Mouse (Mus musculus) cerebellum, adult (tissue): ENCODE results near the gene Tmppe.
"Not testable (repeated sequence)": the region's sequence is repeated elsewhere in the genome, so short reads cannot be mapped to it uniquely, and the experiment has no call there.

Experiments
- ATAC-seq: cut with Nextera tagmentation; 2 replicates; pipeline ENCODE4 v1.9.2; 2017; ENCODE audit warnings: mild to moderate bottlenecking, moderate library complexity, mixed read lengths; ENCODE audit not compliant: insufficient number of reproducible peaks, low FRiP score, low TSS enrichment

The Tmppe gene

GRCm38 (mm10) chr9:114400949-114401684, at the start of gene Tmppe, which contains the start of gene Glb1:
Tmppe (plus strand) TSS chr9:114401105.
Glb1 (plus strand) TSS chr9:114401076.
- ATAC-seq, result peak; percentile 86

- peak; percentile 40; the same call in 1 of the 2 replicates for ATAC-seq
Measured at GRCm38 (mm10) chr9:114367783-114368470, 33.0 kb upstream of the Tmppe start.

GRCm38 (mm10) chr9:114368471-114368858, 32.4 kb upstream of the Tmppe start:
- no peak for ATAC-seq

GRCm38 (mm10) chr9:114369389-114369788, 31.5 kb upstream of the Tmppe start:
- ATAC-seq, result not testable (repeated sequence)

- ATAC-seq, result not testable (repeated sequence)
Measured at GRCm38 (mm10) chr9:114371717-114372116, 29.2 kb upstream of the Tmppe start.

- ATAC-seq, result no peak
Measured at GRCm38 (mm10) chr9:114375276-114375962, 25.5 kb upstream of the Tmppe start.

GRCm38 (mm10) chr9:114377168-114377567, 23.7 kb upstream of the Tmppe start:
- no peak for ATAC-seq

GRCm38 (mm10) chr9:114379871-114380270, 21.0 kb upstream of the Tmppe start:
- ATAC-seq, result no peak

GRCm38 (mm10) chr9:114380881-114381733, 19.8 kb upstream of the Tmppe start:
- ATAC-seq, result peak; percentile 52; the same call in 1 of the 2 replicates

GRCm38 (mm10) chr9:114382936-114383710, 17.8 kb upstream of the Tmppe start:
- ATAC-seq, result no peak

GRCm38 (mm10) chr9:114384691-114385090, 16.2 kb upstream of the Tmppe start:
- no peak for ATAC-seq

GRCm38 (mm10) chr9:114385160-114385559, 15.7 kb upstream of the Tmppe start:
- no peak for ATAC-seq

GRCm38 (mm10) chr9:114387086-114387485, 13.8 kb upstream of the Tmppe start:
- no peak for ATAC-seq

GRCm38 (mm10) chr9:114388288-114388687, 12.6 kb upstream of the Tmppe start:
- ATAC-seq, result no peak

- ATAC-seq, result no peak
Measured at GRCm38 (mm10) chr9:114388701-114389370, 12.1 kb upstream of the Tmppe start.

- ATAC-seq, result no peak
Measured at GRCm38 (mm10) chr9:114389371-114389904, 11.5 kb upstream of the Tmppe start.

- ATAC-seq, result peak; percentile 46; the same call in 1 of the 2 replicates
Measured at GRCm38 (mm10) chr9:114389905-114390748, 10.8 kb upstream of the Tmppe start, which contains the start of gene Crtap. Crtap (minus strand) TSS chr9:114390675.

- no peak for ATAC-seq
Measured at GRCm38 (mm10) chr9:114390749-114391075, 10.2 kb upstream of the Tmppe start.
